Mouse (Mus musculus): Measurements from ENCODE around the gene Mettl25. TPM values are rescaled to one million over a fixed set of nuclear protein-coding genes. Genes with fewer than 3 reads are reported as not detected.

Mettl25 gene
- total and polyA plus RNA-seq, 3 experiments = 5.6 to 8.9 TPM; not detected in 1

DNA sequence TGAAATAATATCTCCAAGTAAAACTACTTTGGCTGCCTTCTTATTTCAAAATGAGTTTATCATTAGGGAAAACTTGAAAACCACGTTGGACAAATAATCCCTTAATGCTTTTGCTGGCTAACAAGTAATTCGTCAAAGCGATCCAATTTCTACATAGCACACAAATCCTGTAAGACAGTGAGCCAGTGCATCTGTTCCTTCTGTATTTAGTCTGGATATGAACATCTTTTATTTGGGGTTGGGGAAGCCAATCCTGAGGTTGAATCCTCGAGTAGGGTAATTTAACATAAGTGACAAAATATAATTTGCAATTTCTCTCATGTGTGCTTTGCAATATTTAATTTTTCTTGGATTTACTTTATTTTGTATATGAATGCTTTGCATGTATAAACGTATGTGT is 102.2 kb downstream of the Mettl25 start:
- H3K4me3 ChIP-seq (ENCODE audit: control insufficient read depth in 1 of 2, insufficient read depth in 1 of 2, low read depth in 2 of 2, low read length in 2 of 2) = no peak overlapping the region
- no peaks in the 10 kb centered on the region for H3K4me1 ChIP-seq (ENCODE audit: control insufficient read depth in 1 of 2, insufficient read depth in 2 of 2, low read length in 2 of 2)
- no peak for DNase-seq (ENCODE audit: low read depth, low spot score)
- H3K9ac ChIP-seq (ENCODE audit: control insufficient read depth, low read depth, low read length, poor library complexity, severe bottlenecking) = no peak overlapping the region
- TF ChIP-seq MAFK (IDR thresholded peaks at IDR 0.05; ENCODE audit: borderline replicate concordance, low read depth, low read length) = no peak
- no peak overlapping the region for H3K27ac ChIP-seq (ENCODE audit: control insufficient read depth, low read depth, low read length)
- H3K9me3 ChIP-seq (replicated peaks; ENCODE audit: insufficient read depth, low read length) = no peaks in the 10 kb centered on the region
- no peaks in the 10 kb centered on the region for H3K27me3 ChIP-seq (ENCODE audit: control insufficient read depth in 1 of 2, insufficient read depth in 2 of 2, low read length in 2 of 2)
- H3K79me2 ChIP-seq (ENCODE audit: control insufficient read depth, insufficient read depth, low read length, poor library complexity) = no peaks in the 10 kb centered on the region
- no peaks in the 10 kb centered on the region for H3K36me3 ChIP-seq (ENCODE audit: control insufficient read depth in 1 of 2, insufficient read depth in 2 of 2, low read length in 2 of 2)

DNA sequence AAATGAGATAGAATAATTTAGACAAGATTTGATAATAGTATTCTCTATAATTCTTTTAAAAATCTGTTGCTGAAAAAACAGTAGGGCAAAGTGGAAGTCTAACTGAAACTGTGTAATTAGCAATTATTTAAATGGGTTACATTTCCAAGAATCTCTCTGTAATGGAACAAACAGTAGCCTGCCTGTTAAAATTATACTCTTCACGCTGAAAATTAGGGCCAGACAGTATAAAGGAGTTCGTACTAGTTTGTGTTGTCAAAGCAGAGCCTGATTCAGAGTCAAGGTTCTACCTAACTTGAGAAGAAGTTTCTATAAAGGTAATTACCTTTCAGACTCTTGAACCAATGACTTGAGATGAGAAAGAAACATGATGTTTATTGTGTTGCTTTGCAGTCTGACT is 113.4 kb downstream of the Mettl25 start:
- no peak for DNase-seq (ENCODE audit: low read depth, low spot score)
- no peaks in the 10 kb centered on the region for H3K9me3 ChIP-seq (replicated peaks; ENCODE audit: insufficient read depth, low read length)
- TF ChIP-seq SIN3A (IDR thresholded peaks at IDR 0.05; ENCODE audit: low read length) (no peak), POLR2AphosphoS5 (IDR thresholded peaks at IDR 0.05; ENCODE audit: borderline replicate concordance, low read depth, low read length) (no peak), TBP (IDR thresholded peaks at IDR 0.05; ENCODE audit: low read depth, low read length) (no peak), ELF1 (IDR thresholded peaks at IDR 0.05; ENCODE audit: low read depth, low read length) (no peak)
- no peaks in the 10 kb centered on the region for H3K79me2 ChIP-seq (ENCODE audit: control insufficient read depth, insufficient read depth, low read length, poor library complexity)
- no peak overlapping the region for H3K9ac ChIP-seq (ENCODE audit: control insufficient read depth, low read depth, low read length, poor library complexity, severe bottlenecking)
- no peak overlapping the region for H3K27ac ChIP-seq (ENCODE audit: control insufficient read depth, low read depth, low read length)
- no peak overlapping the region for H3K4me3 ChIP-seq (ENCODE audit: control insufficient read depth in 1 of 2, insufficient read depth in 1 of 2, low read depth in 2 of 2, low read length in 2 of 2)
- H3K36me3 ChIP-seq (ENCODE audit: control insufficient read depth in 1 of 2, insufficient read depth in 2 of 2, low read length in 2 of 2) = no peaks in the 10 kb centered on the region
- H3K27me3 ChIP-seq (ENCODE audit: control insufficient read depth in 1 of 2, insufficient read depth in 2 of 2, low read length in 2 of 2) = no peaks in the 10 kb centered on the region
- H3K4me1 ChIP-seq (ENCODE audit: control insufficient read depth in 1 of 2, insufficient read depth in 2 of 2, low read length in 2 of 2) = no peaks in the 10 kb centered on the region

DNA sequence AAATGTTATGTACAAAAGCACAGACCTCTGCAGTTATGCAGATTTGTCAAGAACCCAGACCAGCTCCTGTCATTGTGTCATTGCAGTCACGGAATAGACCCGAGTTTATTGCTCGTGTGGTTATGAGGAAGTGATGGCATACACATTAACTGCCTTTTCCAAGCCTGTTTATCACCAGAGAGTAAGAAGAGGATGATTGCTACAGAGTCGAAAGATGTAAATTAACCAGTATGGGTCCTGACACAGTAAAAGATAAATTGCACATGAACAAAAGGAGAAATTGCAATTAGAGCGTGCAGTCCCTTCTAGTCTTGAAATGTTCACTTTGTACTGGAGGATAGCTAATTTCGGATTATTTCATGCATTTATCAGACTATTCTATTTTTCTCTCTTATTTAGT is 113.8 kb downstream of the Mettl25 start:
- TF ChIP-seq JUND (IDR thresholded peaks at IDR 0.05; ENCODE audit: low read depth, low read length) (no peak), MYB (IDR thresholded peaks at IDR 0.05; ENCODE audit: low read depth, low read length) (no peak), UBTF (IDR thresholded peaks at IDR 0.05; ENCODE audit: borderline replicate concordance, insufficient read depth, low read depth, low read length) (no peak), ELF1 (IDR thresholded peaks at IDR 0.05; ENCODE audit: low read depth, low read length) (no peak)
- Histone ChIP-seq H3K79me2 (ENCODE audit: control insufficient read depth, insufficient read depth, low read length, poor library complexity) (no peaks in the 10 kb centered on the region), H3K4me3 (ENCODE audit: control insufficient read depth in 1 of 2, insufficient read depth in 1 of 2, low read depth in 2 of 2, low read length in 2 of 2) (no peak overlapping the region), H3K4me1 (ENCODE audit: control insufficient read depth in 1 of 2, insufficient read depth in 2 of 2, low read length in 2 of 2) (no peaks in the 10 kb centered on the region), H3K9me3 (replicated peaks; ENCODE audit: insufficient read depth, low read length) (no peaks in the 10 kb centered on the region), H3K27me3 (ENCODE audit: control insufficient read depth in 1 of 2, insufficient read depth in 2 of 2, low read length in 2 of 2) (no peaks in the 10 kb centered on the region), H3K9ac (ENCODE audit: control insufficient read depth, low read depth, low read length, poor library complexity, severe bottlenecking) (no peak overlapping the region), H3K36me3 (ENCODE audit: control insufficient read depth in 1 of 2, insufficient read depth in 2 of 2, low read length in 2 of 2) (no peaks in the 10 kb centered on the region), H3K27ac (ENCODE audit: control insufficient read depth, low read depth, low read length) (no peak overlapping the region)
- no peak for DNase-seq (ENCODE audit: low read depth, low spot score)

DNA sequence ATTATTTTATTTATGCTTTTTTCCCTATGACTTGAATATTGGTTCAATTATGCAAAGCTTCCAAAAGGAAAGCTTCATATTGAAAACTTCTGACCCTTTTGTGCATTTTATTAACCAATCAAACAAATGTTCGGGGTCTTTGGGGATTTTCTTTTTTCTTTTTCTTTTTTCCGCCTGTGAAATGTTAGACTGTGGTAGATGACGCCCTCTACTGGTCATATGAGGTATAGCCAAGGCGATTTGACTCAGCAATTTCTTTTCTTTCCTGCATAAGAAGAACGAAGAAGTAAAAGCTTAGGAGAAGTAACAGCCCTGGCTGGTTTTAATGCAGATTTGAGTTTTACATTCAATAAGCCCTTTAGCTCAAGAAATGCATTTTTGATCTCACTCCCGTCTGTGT is 126.3 kb downstream of the Mettl25 start:
- H3K36me3 ChIP-seq (ENCODE audit: control insufficient read depth in 1 of 2, insufficient read depth in 2 of 2, low read length in 2 of 2) = no peaks in the 10 kb centered on the region
- TF ChIP-seq ZNF384 (IDR thresholded peaks at IDR 0.05; ENCODE audit: low read depth, low read length) = no peak
- peak; percentile 66 for TF ChIP-seq ZC3H11A (IDR thresholded peaks at IDR 0.05; ENCODE audit: low read depth, low read length)
- peak; percentile 74 for TF ChIP-seq SMC3 (IDR thresholded peaks at IDR 0.05; ENCODE audit: low read depth, low read length)
- TF ChIP-seq MAFK (IDR thresholded peaks at IDR 0.05; ENCODE audit: borderline replicate concordance, low read depth, low read length) = peak; percentile 97
- TF ChIP-seq CTCF (IDR thresholded peaks at IDR 0.05 in 2 of 3, conservative IDR thresholded peaks at IDR 0.05 in 1 of 3; ENCODE audit: control insufficient read depth in 1 of 3, insufficient read depth in 1 of 3, low read depth in 2 of 3, low read length in 3 of 3, poor library complexity in 1 of 3, severe bottlenecking in 1 of 3) = peak; percentile 25 to 76 (median 66); a peak in 5 of 6 replicates
- peak; percentile 80 for TF ChIP-seq RAD21 (IDR thresholded peaks at IDR 0.05; ENCODE audit: low read depth, low read length)
- TF ChIP-seq POLR2AphosphoS5 (IDR thresholded peaks at IDR 0.05; ENCODE audit: borderline replicate concordance, low read depth, low read length) = no peak
- peak; percentile 57 for DNase-seq (ENCODE audit: low read depth, low spot score)
- no peaks in the 10 kb centered on the region for H3K79me2 ChIP-seq (ENCODE audit: control insufficient read depth, insufficient read depth, low read length, poor library complexity)
- H3K4me1 ChIP-seq (ENCODE audit: control insufficient read depth in 1 of 2, insufficient read depth in 2 of 2, low read length in 2 of 2) = no peaks in the 10 kb centered on the region
- H3K27ac ChIP-seq (ENCODE audit: control insufficient read depth, low read depth, low read length) = no peak overlapping the region
- no peaks in the 10 kb centered on the region for H3K27me3 ChIP-seq (ENCODE audit: control insufficient read depth in 1 of 2, insufficient read depth in 2 of 2, low read length in 2 of 2)
- no peak overlapping the region for H3K9ac ChIP-seq (ENCODE audit: control insufficient read depth, low read depth, low read length, poor library complexity, severe bottlenecking)
- H3K9me3 ChIP-seq (replicated peaks; ENCODE audit: insufficient read depth, low read length) = no peaks in the 10 kb centered on the region
- H3K4me3 ChIP-seq (ENCODE audit: control insufficient read depth in 1 of 2, insufficient read depth in 1 of 2, low read depth in 2 of 2, low read length in 2 of 2) = no peak overlapping the region

All from MEL (cell line).